27 mouse cellular contexts compared by ENCODE assay signal in genomic region chr12:42306429-42306828, GRCm38 (mm10).
"Had no signal": no experiment of that assay in that cellular context is flagged by ENCODE, and none has a peak within 500 bp of the region (broad histone marks: within the 10 kb centered on the region; RNA-seq: fewer than 3 reads in every experiment).

No protein-coding gene starts in this region.

- H3K9ac ChIP-seq: embryonic facial prominence, embryonic 12.5 days; embryonic facial prominence, embryonic 13.5 days; embryonic facial prominence, embryonic 15.5 days; forebrain, embryonic 12.5 days; forebrain, embryonic 13.5 days; forebrain, embryonic 15.5 days; forebrain, postnatal 0 days had no signal

- H3K27me3 ChIP-seq: embryonic facial prominence, embryonic 12.5 days; embryonic facial prominence, embryonic 13.5 days; embryonic facial prominence, embryonic 15.5 days; forebrain, embryonic 12.5 days; forebrain, embryonic 13.5 days; forebrain, embryonic 15.5 days had no signal

- H3K9me3 ChIP-seq: embryonic facial prominence, embryonic 10.5 days; embryonic facial prominence, embryonic 12.5 days; embryonic facial prominence, embryonic 15.5 days; forebrain, embryonic 10.5 days; forebrain, embryonic 12.5 days; forebrain, embryonic 13.5 days; forebrain, embryonic 15.5 days had no signal

- ATAC-seq: forebrain, embryonic 13.5 days; forebrain, embryonic 14.5 days; forebrain, embryonic 15.5 days; forebrain, embryonic 16.5 days; forebrain, postnatal 0 days had no signal

- H3K4me3 ChIP-seq: embryonic facial prominence, embryonic 10.5 days; embryonic facial prominence, embryonic 12.5 days; embryonic facial prominence, embryonic 13.5 days; embryonic facial prominence, embryonic 15.5 days; erythroblast, embryonic 14.5 days; forebrain, embryonic 10.5 days; forebrain, embryonic 12.5 days; forebrain, embryonic 13.5 days; forebrain, embryonic 15.5 days; gastrocnemius, adult 2 months; heart, adult 2 months had no signal

- H3K36me3 ChIP-seq: embryonic facial prominence, embryonic 10.5 days; embryonic facial prominence, embryonic 12.5 days; embryonic facial prominence, embryonic 13.5 days; embryonic facial prominence, embryonic 15.5 days; forebrain, embryonic 10.5 days; forebrain, embryonic 12.5 days; forebrain, embryonic 15.5 days had no signal

- DNase-seq: cerebellum, adult 9-10 months; cerebellum, adult 9-11 months; cerebellum, postnatal 10 days; cerebellum, postnatal 14 days; cerebellum, postnatal 25 days; cerebellum, postnatal 36 days; embryo, embryonic 11 days; forebrain, postnatal 0 days; gastrocnemius, adult 2 months; gastrocnemius, postnatal 10 days; gastrocnemius, postnatal 14 days; gastrocnemius, postnatal 25 days; gastrocnemius, postnatal 36 days; heart, adult 11 months; heart, adult 18-20 months; heart, adult 2 months had no signal

- H3K4me2 ChIP-seq: embryonic facial prominence, embryonic 12.5 days; embryonic facial prominence, embryonic 13.5 days; embryonic facial prominence, embryonic 15.5 days; forebrain, embryonic 12.5 days; forebrain, embryonic 13.5 days; forebrain, embryonic 15.5 days had no signal

- H3K27ac ChIP-seq: embryonic facial prominence, embryonic 10.5 days; embryonic facial prominence, embryonic 12.5 days; embryonic facial prominence, embryonic 13.5 days; embryonic facial prominence, embryonic 15.5 days; forebrain, embryonic 10.5 days; forebrain, embryonic 12.5 days; forebrain, embryonic 13.5 days; forebrain, embryonic 15.5 days; gastrocnemius, adult 2 months; heart, adult 2 months had no signal

- H3K4me1 ChIP-seq: embryonic facial prominence, embryonic 10.5 days; embryonic facial prominence, embryonic 12.5 days; embryonic facial prominence, embryonic 13.5 days; embryonic facial prominence, embryonic 15.5 days; forebrain, embryonic 10.5 days; forebrain, embryonic 12.5 days; forebrain, embryonic 13.5 days; forebrain, embryonic 15.5 days had no signal
